Mouse (Mus musculus) cerebellum, adult 2 months (tissue): ENCODE measurements at regions not wholly inside any gene's neighbourhood (a gene's known extent, or its start where the extent isn't known, plus 50 kb on each side); places are given as distances from the start of the nearest gene placed in this dataset.

Source experiments
- DNase-seq, 2 experiments: peaks; one replicate each; pipeline ENCODE4 v3.0.0; 2021
- H3K27ac ChIP-seq: fragments of 200-500 bp; 2 replicates; pipeline ENCODE4 v1.5.1; 2012; ENCODE audit warnings: low read length, control low read depth, inconsistent platforms; ENCODE audit not compliant: insufficient read depth
- H3K27me3 ChIP-seq: fragments of 200-500 bp; 2 replicates; pipeline ENCODE4 v1.6.1; 2012; ENCODE audit warnings: inconsistent platforms, mild to moderate bottlenecking, low read length, moderate library complexity; ENCODE audit not compliant: control insufficient read depth, insufficient read depth
- H3K4me1 ChIP-seq: fragments of 200-500 bp; 2 replicates; pipeline ENCODE4 v1.6.1; 2011; ENCODE audit warnings: low read length; ENCODE audit not compliant: control insufficient read depth, insufficient read depth
- H3K4me3 ChIP-seq: fragments of 200-500 bp; replicated peaks from 2 replicates; pipeline ENCODE3; 2011; ENCODE audit warnings: mild to moderate bottlenecking, low read depth, low read length, control low read depth; ENCODE audit not compliant: insufficient read depth
- CTCF ChIP-seq: fragments of 200-500 bp; IDR thresholded peaks from 2 replicates; pipeline ENCODE4 v1.5.1; 2011; ENCODE audit warnings: low read depth, mild to moderate bottlenecking, control low read depth, low read length, moderate library complexity, borderline replicate concordance; ENCODE audit not compliant: insufficient read depth
- POLR2A ChIP-seq: fragments of 200-500 bp; IDR thresholded peaks from 2 replicates; pipeline ENCODE4 v1.6.1; 2011; ENCODE audit warnings: low read length, control low read depth, borderline replicate concordance; ENCODE audit not compliant: insufficient read depth
- WGBS: fragments of 180-500 bp; shearing (Covaris S2); methylation state at CpG from one replicate; pipeline ENCODE4 v1.1.7; 2018; 5-methylcytosine and 5-hydroxymethylcytosine counted together

DNA sequence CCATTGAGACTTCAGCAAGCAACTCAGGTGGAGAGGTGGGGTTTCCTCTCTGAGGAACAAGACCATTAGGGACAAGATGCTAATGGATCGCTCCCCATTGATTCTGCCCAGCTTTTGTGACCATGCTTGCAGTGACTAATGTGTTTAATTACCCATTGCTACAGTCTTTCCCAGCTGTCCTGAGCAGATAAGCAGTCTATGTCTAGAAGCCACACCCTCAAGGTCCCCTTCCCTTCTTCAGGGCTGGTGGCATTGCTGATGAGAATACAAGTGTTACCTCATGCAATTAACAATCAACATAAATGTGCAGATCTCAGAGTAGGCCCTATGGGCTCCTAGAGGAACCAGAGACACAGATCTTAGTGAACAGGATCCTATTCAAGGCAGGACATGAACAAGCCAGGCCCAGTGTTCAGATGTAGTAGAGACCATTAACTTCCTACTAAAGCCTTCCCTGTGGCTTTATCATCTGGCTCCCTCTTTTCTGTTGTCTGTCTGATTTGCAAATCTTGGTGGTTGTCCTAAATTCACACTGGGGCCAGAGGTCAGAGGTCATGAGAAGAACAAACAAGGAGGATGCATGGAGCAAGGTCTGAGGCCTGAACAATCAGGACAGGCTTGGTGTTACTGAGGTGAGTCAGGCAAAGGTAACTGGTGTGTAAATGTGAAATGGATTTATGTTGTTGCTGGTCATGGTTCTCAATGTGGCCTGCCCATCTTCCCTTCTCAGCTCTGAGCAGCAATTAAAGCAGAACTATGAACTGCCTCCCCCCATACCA lies 56.8 kb downstream of the Odc1 start:
- no peak for TF ChIP-seq CTCF
- TF ChIP-seq POLR2A: no peak
- H3K27ac ChIP-seq: no peak overlapping the region
- WGBS: 92% methylated on average over 1 of the region's 1 CpGs
- H3K4me3 ChIP-seq: no peak overlapping the region
- no peaks in the 10 kb centered on the region for H3K4me1 ChIP-seq
- DNase-seq: no peak
- H3K27me3 ChIP-seq: no peaks in the 10 kb centered on the region

GRCm38 (mm10) chr12:17603576-17603975 lies 59.0 kb downstream of the Odc1 start:
- no peak for TF ChIP-seq CTCF
- TF ChIP-seq POLR2A: no peak
- WGBS: 88% methylated on average over 2 of the region's 2 CpGs
- DNase-seq: no peak

GRCm38 (mm10) chr12:17610384-17610783 lies 65.8 kb downstream of the Odc1 start:
- Histone ChIP-seq H3K27ac (no peak overlapping the region), H3K4me1 (no peaks in the 10 kb centered on the region), H3K27me3 (no peaks in the 10 kb centered on the region), H3K4me3 (no peak overlapping the region)
- no peak for TF ChIP-seq POLR2A
- no peak for TF ChIP-seq CTCF
- no peak for DNase-seq
- 89% methylated on average over 1 of the region's 1 CpGs for WGBS

More at GRCm38 (mm10) chr12:17603576-17603975, 59.0 kb downstream of the Odc1 start:
- H3K4me3 ChIP-seq: no peak overlapping the region
- no peak overlapping the region for H3K27ac ChIP-seq
- H3K4me1 ChIP-seq: no peaks in the 10 kb centered on the region
- no peaks in the 10 kb centered on the region for H3K27me3 ChIP-seq

DNA sequence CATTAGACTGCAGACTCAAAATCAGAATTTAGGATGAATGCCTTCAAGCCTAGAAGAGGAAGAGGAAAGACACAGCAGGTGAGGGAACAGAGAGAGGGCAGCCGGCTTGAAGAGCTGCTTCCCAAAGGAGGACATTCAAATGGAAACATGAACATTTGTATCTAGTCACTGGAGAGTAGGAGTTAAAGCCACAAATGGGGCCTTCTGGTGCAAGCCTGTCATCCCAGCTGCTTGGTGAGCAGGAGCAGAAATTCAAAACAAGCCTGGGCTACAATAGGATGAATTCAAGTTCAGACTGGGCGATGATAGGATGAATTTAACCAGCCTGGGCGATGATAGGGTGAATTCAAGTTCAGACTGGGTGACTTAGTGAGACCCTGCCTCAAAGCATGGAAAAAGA lies 67.4 kb downstream of the Odc1 start:
- no peak for DNase-seq
- H3K27me3 ChIP-seq: no peaks in the 10 kb centered on the region
- no peaks in the 10 kb centered on the region for H3K4me1 ChIP-seq
- no peak overlapping the region for H3K27ac ChIP-seq
- no peak overlapping the region for H3K4me3 ChIP-seq
- 79% methylated on average over 3 of the region's 3 CpGs for WGBS
- TF ChIP-seq CTCF (no peak), POLR2A (no peak)

GRCm38 (mm10) chr12:17618300-17618699 lies 72.4 kb upstream of the Hpcal1 start:
- Histone ChIP-seq H3K27ac (no peak overlapping the region), H3K4me1 (0 out of 2 replicates have a peak, but pooled peaks cover 3% of the 10 kb centered on the region), H3K27me3 (no peaks in the 10 kb centered on the region), H3K4me3 (no peak overlapping the region)
- no peak for DNase-seq
- 55% methylated on average over 2 of the region's 2 CpGs for WGBS
- no peak for TF ChIP-seq CTCF
- TF ChIP-seq POLR2A: no peak

GRCm38 (mm10) chr12:17620226-17620625 lies 70.4 kb upstream of the Hpcal1 start:
- Histone ChIP-seq H3K27ac (no peak overlapping the region), H3K27me3 (no peaks in the 10 kb centered on the region), H3K4me1 (0 out of 2 replicates have a peak, but pooled peaks cover 3% of the 10 kb centered on the region), H3K4me3 (no peak overlapping the region)
- 60% methylated on average over 6 of the region's 6 CpGs for WGBS
- TF ChIP-seq POLR2A (no peak), CTCF (no peak)
- no peak for DNase-seq

DNA sequence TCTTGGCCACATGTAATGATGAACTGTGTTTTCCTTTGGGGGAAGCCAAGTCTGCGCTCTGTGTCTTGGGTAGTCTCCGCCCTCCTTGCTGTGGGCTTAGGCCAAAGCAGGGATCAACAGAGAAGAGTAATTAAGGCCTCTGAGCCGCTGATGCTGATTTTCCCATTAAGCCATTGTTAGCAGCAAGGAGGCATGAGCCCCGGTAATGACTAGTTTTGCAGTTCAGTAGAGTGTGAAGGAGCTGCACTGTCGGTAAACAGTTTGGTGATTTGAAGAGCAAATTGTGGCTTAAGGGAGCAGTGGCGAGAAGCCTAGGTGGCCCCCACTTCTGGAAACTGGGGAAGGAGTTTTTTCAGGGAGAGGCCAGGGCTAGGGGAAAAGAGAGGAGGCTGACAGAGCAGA lies 69.2 kb upstream of the Hpcal1 start:
- TF ChIP-seq CTCF (no peak), POLR2A (no peak)
- Histone ChIP-seq H3K4me1 (0 out of 2 replicates have a peak, but pooled peaks cover 3% of the 10 kb centered on the region), H3K27me3 (no peaks in the 10 kb centered on the region), H3K4me3 (no peak overlapping the region), H3K27ac (no peak overlapping the region)
- no peak for DNase-seq
- WGBS: 78% methylated on average over 6 of the region's 6 CpGs

- H3K4me1 ChIP-seq: 0 out of 2 replicates have a peak, but pooled peaks cover 3% of the 10 kb centered on the region
- TF ChIP-seq POLR2A (no peak), CTCF (no peak)
- no peaks in the 10 kb centered on the region for H3K27me3 ChIP-seq
- peak in 1 of 2 experiments; percentile 15 for DNase-seq
- H3K27ac ChIP-seq: no peak overlapping the region
- no peak overlapping the region for H3K4me3 ChIP-seq
- 35% methylated on average over 8 of the region's 8 CpGs for WGBS
These were observed 68.1 kb upstream of the Hpcal1 start for GRCm38 (mm10) chr12:17622509-17623005.
